8 mouse cellular contexts compared by ENCODE assay signal in genomic region chr6:86524879-86525645, GRCm38 (mm10). TPM values are rescaled to one million over a fixed set of nuclear protein-coding genes. Genes with fewer than 3 reads are reported as not detected.
A peak's percentile ranks its signal among the peaks of the same experiment; 100 is the strongest.
DNase-seq lines count a peak whose midpoint lies in the region; ATAC-seq lines count a peak whose summit lies in the region.

No protein-coding gene starts in this region.

- H3K4me2 ChIP-seq in forebrain, embryonic 11.5 days (ENCODE audit: low read depth, low read length, severe bottlenecking), result peak overlapping the region; percentile 50

- no peaks in the 10 kb centered on the region for H3K27me3 ChIP-seq in forebrain, embryonic 11.5 days (ENCODE audit: control insufficient read depth, insufficient read depth, low read length)

- WGBS in forebrain, embryonic 11.5 days, result under 1% methylated on average over 51 of the region's 51 CpGs

- H3K4me1 ChIP-seq in forebrain, embryonic 11.5 days (replicated peaks; ENCODE audit: control insufficient read depth, insufficient read depth, low read length), result peaks cover 2% of the 10 kb centered on the region; the same call in 1 of the 2 replicates

- H3K9me3 ChIP-seq in forebrain, embryonic 11.5 days (ENCODE audit: control insufficient read depth, low read length), result no peaks in the 10 kb centered on the region

- H3K36me3 ChIP-seq in forebrain, embryonic 11.5 days (ENCODE audit: control insufficient read depth, insufficient read depth, low read length), result no peaks in the 10 kb centered on the region; the same call in 1 of the 2 replicates

- peak overlapping the region; percentile 98 for H3K4me3 ChIP-seq in forebrain, embryonic 11.5 days (ENCODE audit: low read depth, low read length)

- H3K9ac ChIP-seq in forebrain, embryonic 11.5 days (ENCODE audit: low read length), result peak overlapping the region; percentile 99

- peak; percentile 19; the same call in 1 of the 2 replicates for ATAC-seq in forebrain, embryonic 11.5 days (replicated peaks; ENCODE audit: low FRiP score)

- peak overlapping the region; percentile 100 for H3K27ac ChIP-seq in forebrain, embryonic 11.5 days (ENCODE audit: low read depth, low read length)

- peak; percentile 9 for DNase-seq in CD4-positive helper T cell, adult 2 months (ENCODE audit: low read depth, low spot score)
- DNase-seq in brain, adult 2 months (ENCODE audit: low read depth, low spot score), result peak; percentile 53
- DNase-seq in forebrain, embryonic 11.5 days (ENCODE audit: low spot score), result peak; percentile 69
- DNase-seq in heart, postnatal 4 days, result peak; percentile 50
- DNase-seq in layer of hippocampus, adult 8-10 months (ENCODE audit: low spot score in 2 of 2), result peak; percentile 27 to 38
- peak; percentile 42 for DNase-seq in lung, postnatal 10 days
- DNase-seq in ovary, postnatal 14 days (ENCODE audit: low spot score), result peak; percentile 37
- peak; percentile 44 for DNase-seq in urinary bladder, postnatal 14 days (ENCODE audit: low spot score)

RNA-seq across cellular contexts. Expression of gene Pcbp1, which starts 1.1 kb away (rescaled TPM):
- polyA plus RNA-seq in forebrain, embryonic 11.5 days (2014; fragmentation: Nextera tagmentation; extraction: Ambion mirVana), result 573 and 583 TPM in 2 replicates
- 100 to 1,000 TPM; 227 to 230 TPM for total RNA-seq in heart, postnatal 4 days (2021)
- total RNA-seq in layer of hippocampus, adult 8-10 months (2022), result 100 to 1,000 TPM; 172 to 184 (median 178) TPM

Comparison
In these comparisons a context has a peak if more than half of its experiments do, and no peak if none do; other contexts are left out.
1. Peak in every context shown above with its lines: DNase-seq, ATAC-seq, H3K4me3 ChIP-seq and H3K27ac ChIP-seq.
2. DNase-seq: peak in every context shown above with its lines; median percentile 69 in forebrain, embryonic 11.5 days; 53 in brain, adult 2 months; 50 in heart, postnatal 4 days; 44 in urinary bladder, postnatal 14 days; 42 in lung, postnatal 10 days; 37 in ovary, postnatal 14 days; 32 in layer of hippocampus, adult 8-10 months; 9 in CD4-positive helper T cell, adult 2 months.